Mouse (Mus musculus) small intestine, adult 2 months (tissue): Measurements from ENCODE around the gene Rhoa.

Experiments
- CTCF ChIP-seq: fragments of 200-500 bp; IDR thresholded peaks from 2 replicates; pipeline ENCODE4 v1.5.1; 2012; ENCODE audit warnings: low read depth, mild to moderate bottlenecking, control low read depth, inconsistent platforms, low read length, moderate library complexity, mixed read lengths; ENCODE audit not compliant: insufficient replicate concordance, insufficient read length; ENCODE audit errors: extremely low read depth
- POLR2A ChIP-seq: fragments of 200-500 bp; IDR thresholded peaks from 2 replicates; pipeline ENCODE4 v1.6.1; 2012; ENCODE audit warnings: low read depth, mild to moderate bottlenecking, control low read depth, inconsistent platforms, low read length, moderate library complexity

DNA sequence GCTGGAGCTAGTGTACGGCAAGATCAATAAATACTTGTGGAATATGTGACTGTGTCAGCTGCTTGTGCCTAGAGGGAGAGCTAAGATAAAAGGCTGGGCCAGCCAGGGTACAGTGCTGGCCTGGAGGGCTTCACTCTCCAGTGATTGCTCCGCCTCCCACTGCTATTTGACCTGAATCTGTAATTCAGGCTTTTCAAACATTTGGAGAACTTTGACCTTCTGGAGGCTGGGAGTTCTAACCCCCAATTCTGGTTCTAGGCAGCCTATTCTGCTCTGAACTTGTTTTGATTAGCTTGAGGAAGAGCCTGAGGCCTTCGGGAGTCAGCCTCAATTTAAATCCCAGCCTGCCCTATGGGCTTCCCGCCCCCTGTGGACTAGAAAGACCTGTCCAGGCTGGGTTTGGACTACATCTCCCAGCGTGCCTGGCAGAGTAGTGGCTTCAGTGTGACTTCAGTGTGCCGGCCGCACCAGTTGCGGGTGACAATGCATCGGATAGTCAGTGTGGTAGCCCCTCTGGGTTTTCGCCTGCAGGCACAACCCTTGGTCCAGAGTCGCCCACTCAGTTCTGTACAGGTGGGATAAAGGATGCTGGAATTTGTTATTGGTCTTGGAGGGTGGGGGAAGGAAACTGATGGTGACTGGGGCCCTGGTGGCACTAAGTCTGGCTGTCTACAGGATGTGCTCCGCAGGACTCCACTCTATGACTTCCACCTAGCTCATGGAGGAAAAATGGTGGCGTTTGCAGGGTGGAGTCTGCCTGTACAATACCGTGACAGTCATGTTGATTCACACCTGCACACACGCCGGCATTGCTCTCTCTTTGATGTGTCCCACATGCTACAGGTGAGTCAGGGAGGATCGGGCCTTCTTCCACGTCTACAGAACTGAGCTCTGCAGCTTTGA, 9.2 kb upstream of the Rhoa start, which contains the start of gene Amt:
- no peak for TF ChIP-seq CTCF
- no peak for TF ChIP-seq POLR2A
